Mouse (Mus musculus): ENCODE results near the gene Farsb. TPM values are rescaled to one million over a fixed set of nuclear protein-coding genes. Genes with fewer than 3 reads are reported as not detected.
A peak's percentile ranks its signal among the peaks of the same experiment; 100 is the strongest.

The Farsb gene
- polyA plus RNA-seq, 1 experiment = 8.1 TPM

- no peak overlapping the region for H3K27ac ChIP-seq (ENCODE audit: insufficient read depth, low read depth, low read length)
- H3K36me3 ChIP-seq (ENCODE audit: control insufficient read depth, insufficient read depth, low read length) = no peaks in the 10 kb centered on the region
- WGBS = 74% methylated on average over 7 of the region's 7 CpGs
- H3K4me1 ChIP-seq (ENCODE audit: control insufficient read depth, insufficient read depth, insufficient read length, low read length) = no peaks in the 10 kb centered on the region
- H3K4me3 ChIP-seq (ENCODE audit: low read depth, low read length) = no peak overlapping the region
- TF ChIP-seq POLR2A (IDR thresholded peaks at IDR 0.05; ENCODE audit: low read depth, low read length) (no peak), CTCF (IDR thresholded peaks at IDR 0.05; ENCODE audit: extremely low read depth, insufficient read length, insufficient replicate concordance, low read depth, low read length) (no peak)
- H3K27me3 ChIP-seq (ENCODE audit: control insufficient read depth, insufficient read depth, low read length) = no peaks in the 10 kb centered on the region
These were observed 42.0 kb upstream of the Farsb start for GRCm38 (mm10) chr1:78530500-78531215.

- WGBS = 87% methylated on average over 8 of the region's 8 CpGs
- H3K4me1 ChIP-seq (ENCODE audit: control insufficient read depth, insufficient read depth, insufficient read length, low read length) = no peaks in the 10 kb centered on the region
- H3K36me3 ChIP-seq (ENCODE audit: control insufficient read depth, insufficient read depth, low read length) = no peaks in the 10 kb centered on the region
- TF ChIP-seq POLR2A (IDR thresholded peaks at IDR 0.05; ENCODE audit: low read depth, low read length) (no peak), CTCF (IDR thresholded peaks at IDR 0.05; ENCODE audit: extremely low read depth, insufficient read length, insufficient replicate concordance, low read depth, low read length) (no peak)
- H3K27me3 ChIP-seq (ENCODE audit: control insufficient read depth, insufficient read depth, low read length) = no peaks in the 10 kb centered on the region
- H3K4me3 ChIP-seq (ENCODE audit: low read depth, low read length) = no peak overlapping the region
- no peak overlapping the region for H3K27ac ChIP-seq (ENCODE audit: insufficient read depth, low read depth, low read length)
These were observed 40.3 kb upstream of the Farsb start for GRCm38 (mm10) chr1:78529011-78529410.

- H3K27me3 ChIP-seq (ENCODE audit: control insufficient read depth, insufficient read depth, low read length) = no peaks in the 10 kb centered on the region
- 95% methylated on average over 3 of the region's 3 CpGs for WGBS
- TF ChIP-seq POLR2A (IDR thresholded peaks at IDR 0.05; ENCODE audit: low read depth, low read length) = no peak
- TF ChIP-seq CTCF (IDR thresholded peaks at IDR 0.05; ENCODE audit: extremely low read depth, insufficient read length, insufficient replicate concordance, low read depth, low read length) = no peak
These were observed 39.7 kb upstream of the Farsb start for GRCm38 (mm10) chr1:78528356-78528755.

GRCm38 (mm10) chr1:78525189-78525886 lies 36.6 kb upstream of the Farsb start:
- TF ChIP-seq CTCF (IDR thresholded peaks at IDR 0.05; ENCODE audit: extremely low read depth, insufficient read length, insufficient replicate concordance, low read depth, low read length) (peak; percentile 95; the same call in 1 of the 2 replicates), POLR2A (IDR thresholded peaks at IDR 0.05; ENCODE audit: low read depth, low read length) (no peak)
- no peaks in the 10 kb centered on the region for H3K27me3 ChIP-seq (ENCODE audit: control insufficient read depth, insufficient read depth, low read length)
- WGBS = 48% methylated on average over 23 of the region's 23 CpGs
- H3K36me3 ChIP-seq (ENCODE audit: control insufficient read depth, insufficient read depth, low read length) = no peaks in the 10 kb centered on the region
- no peak overlapping the region for H3K4me3 ChIP-seq (ENCODE audit: low read depth, low read length)
- no peak overlapping the region for H3K27ac ChIP-seq (ENCODE audit: insufficient read depth, low read depth, low read length)
- H3K4me1 ChIP-seq (ENCODE audit: control insufficient read depth, insufficient read depth, insufficient read length, low read length) = no peaks in the 10 kb centered on the region

More at GRCm38 (mm10) chr1:78528356-78528755, 39.7 kb upstream of the Farsb start:
- Histone ChIP-seq H3K4me3 (ENCODE audit: low read depth, low read length) (no peak overlapping the region), H3K36me3 (ENCODE audit: control insufficient read depth, insufficient read depth, low read length) (no peaks in the 10 kb centered on the region), H3K27ac (ENCODE audit: insufficient read depth, low read depth, low read length) (no peak overlapping the region), H3K4me1 (ENCODE audit: control insufficient read depth, insufficient read depth, insufficient read length, low read length) (no peaks in the 10 kb centered on the region)

GRCm38 (mm10) chr1:78518907-78519306 lies 30.2 kb upstream of the Farsb start:
- no peak overlapping the region for H3K27ac ChIP-seq (ENCODE audit: insufficient read depth, low read depth, low read length)
- H3K36me3 ChIP-seq (ENCODE audit: control insufficient read depth, insufficient read depth, low read length) = no peaks in the 10 kb centered on the region
- no peak for TF ChIP-seq CTCF (IDR thresholded peaks at IDR 0.05; ENCODE audit: extremely low read depth, insufficient read length, insufficient replicate concordance, low read depth, low read length)
- no peak for TF ChIP-seq POLR2A (IDR thresholded peaks at IDR 0.05; ENCODE audit: low read depth, low read length)
- H3K27me3 ChIP-seq (ENCODE audit: control insufficient read depth, insufficient read depth, low read length) = no peaks in the 10 kb centered on the region
- H3K4me3 ChIP-seq (ENCODE audit: low read depth, low read length) = no peak overlapping the region
- H3K4me1 ChIP-seq (ENCODE audit: control insufficient read depth, insufficient read depth, insufficient read length, low read length) = no peaks in the 10 kb centered on the region
- WGBS = 53% methylated on average over 7 of the region's 7 CpGs

GRCm38 (mm10) chr1:78512756-78513155 lies 24.1 kb upstream of the Farsb start:
- Histone ChIP-seq H3K27me3 (ENCODE audit: control insufficient read depth, insufficient read depth, low read length) (no peaks in the 10 kb centered on the region), H3K27ac (ENCODE audit: insufficient read depth, low read depth, low read length) (no peak overlapping the region), H3K4me3 (ENCODE audit: low read depth, low read length) (no peak overlapping the region), H3K36me3 (ENCODE audit: control insufficient read depth, insufficient read depth, low read length) (no peaks in the 10 kb centered on the region), H3K4me1 (ENCODE audit: control insufficient read depth, insufficient read depth, insufficient read length, low read length) (peaks cover 5% of the 10 kb centered on the region; the same call in 1 of the 2 replicates)
- TF ChIP-seq CTCF (IDR thresholded peaks at IDR 0.05; ENCODE audit: extremely low read depth, insufficient read length, insufficient replicate concordance, low read depth, low read length) (no peak), POLR2A (IDR thresholded peaks at IDR 0.05; ENCODE audit: low read depth, low read length) (no peak)
- 81% methylated on average over 8 of the region's 8 CpGs for WGBS

- peak within 1 kb of the TSS; percentile 23 for H3K4me3 ChIP-seq (ENCODE audit: low read depth, low read length)
- H3K36me3 ChIP-seq (ENCODE audit: control insufficient read depth, insufficient read depth, low read length) = no peaks in the 10 kb centered on the region
- peaks cover 8% of the 10 kb centered on the region for H3K4me1 ChIP-seq (ENCODE audit: control insufficient read depth, insufficient read depth, insufficient read length, low read length)
- no peaks in the 10 kb centered on the region for H3K27me3 ChIP-seq (ENCODE audit: control insufficient read depth, insufficient read depth, low read length)
- H3K27ac ChIP-seq (ENCODE audit: insufficient read depth, low read depth, low read length) = no peak within 1 kb of the TSS
- TF ChIP-seq POLR2A (IDR thresholded peaks at IDR 0.05; ENCODE audit: low read depth, low read length) (no peak), CTCF (IDR thresholded peaks at IDR 0.05; ENCODE audit: extremely low read depth, insufficient read length, insufficient replicate concordance, low read depth, low read length) (no peak)
- WGBS = 7% methylated on average over 25 of the region's 25 CpGs
These were observed 23.0 kb upstream of the Farsb start, which contains the start of gene BC035947 for GRCm38 (mm10) chr1:78511621-78512160. Gene BC035947 (minus strand): TSS chr1:78512158.
